Mouse (Mus musculus) hindbrain, embryonic 16.5 days (tissue): ENCODE measurements around the gene Hspb1. TPM values are rescaled to one million over a fixed set of nuclear protein-coding genes. Genes with fewer than 3 reads are reported as not detected.

Source experiments
- ATAC-seq: fragments of 200-750 bp; cut with Nextera tagmentation; 2 replicates; pipeline ENCODE4 v1.8.0; 2017; ENCODE audit warnings: moderate TSS enrichment, moderate library complexity
- H3K27ac ChIP-seq: fragments of 300-500 bp; sonication (generic); 2 replicates; pipeline ENCODE4 v1.5.1; 2014; ENCODE audit warnings: low read depth, mild to moderate bottlenecking, control low read depth, low read length, moderate library complexity
- H3K27me3 ChIP-seq: fragments of 300-500 bp; sonication (generic); replicated peaks from 2 replicates; pipeline ENCODE4 v1.6.1; 2014; ENCODE audit warnings: low read length; ENCODE audit not compliant: control insufficient read depth, insufficient read depth
- H3K36me3 ChIP-seq: fragments of 300-500 bp; sonication (generic); 2 replicates; pipeline ENCODE4 v1.6.1; 2014; ENCODE audit warnings: mild to moderate bottlenecking, low read length, moderate library complexity, mixed read lengths; ENCODE audit not compliant: control insufficient read depth, insufficient read depth
- H3K4me1 ChIP-seq: fragments of 300-500 bp; sonication (generic); 2 replicates; pipeline ENCODE4 v1.6.1; 2014; ENCODE audit warnings: low read depth, low read length; ENCODE audit not compliant: control insufficient read depth, insufficient read depth
- H3K4me2 ChIP-seq: fragments of 300-500 bp; sonication (generic); 2 replicates; pipeline ENCODE4 v1.6.1; 2014; ENCODE audit warnings: mild to moderate bottlenecking, low read length, control low read depth, moderate library complexity
- H3K4me3 ChIP-seq: fragments of 300-500 bp; sonication (generic); 2 replicates; pipeline ENCODE4 v1.5.1; 2014; ENCODE audit warnings: mild to moderate bottlenecking, low read length, control low read depth, moderate library complexity
- H3K9ac ChIP-seq: fragments of 300-500 bp; sonication (generic); 2 replicates; pipeline ENCODE4 v1.6.1; 2014; ENCODE audit warnings: low read depth, mild to moderate bottlenecking, control low read depth, low read length, moderate library complexity
- H3K9me3 ChIP-seq: fragments of 300-500 bp; sonication (generic); 2 replicates; pipeline ENCODE4 v1.6.1; 2014; ENCODE audit warnings: mild to moderate bottlenecking, low read length, moderate library complexity; ENCODE audit not compliant: control insufficient read depth
- WGBS: fragments of 180-500 bp; shearing (Covaris S2); extraction: QIAGEN DNeasy Blood & Tissue Kit; methylation state at CpG from one replicate; pipeline ENCODE4 v1.1.7; 2014; 5-methylcytosine and 5-hydroxymethylcytosine counted together
- polyA plus RNA-seq: library from polyadenylated mRNA; unstranded; fragments of >200 nt; fragmentation: Nextera tagmentation; extraction: Ambion mirVana; gene quantifications from 2 replicates; pipeline ENCODE4 v1.2.1, GENCODE M21; 2015

Gene Hspb1
- polyA plus RNA-seq, 1 experiment from 2014 or later = 15.6 TPM

DNA sequence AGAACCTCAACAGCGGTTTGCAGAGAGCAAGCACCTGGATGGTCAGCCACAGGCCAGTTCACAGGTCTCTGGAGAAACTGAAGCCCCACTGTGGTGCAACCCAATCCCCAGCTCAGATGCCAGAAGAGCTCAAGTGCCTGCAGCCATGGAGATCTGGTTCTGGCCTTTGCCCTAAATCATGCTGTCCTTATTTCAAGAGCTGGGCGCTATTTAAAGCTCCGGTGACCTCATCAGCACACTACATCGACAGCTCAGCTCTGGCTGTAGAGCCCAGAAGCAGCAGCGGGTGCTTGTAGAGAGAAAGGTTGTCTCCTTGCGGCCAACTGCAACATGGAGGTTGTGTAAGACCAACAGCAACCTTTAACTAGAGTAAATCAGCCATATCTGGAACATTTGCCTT, 26.4 kb downstream of the Hspb1 start:
- Histone ChIP-seq H3K4me3 (no peak overlapping the region), H3K9me3 (no peaks in the 10 kb centered on the region), H3K27me3 (no peaks in the 10 kb centered on the region), H3K4me2 (no peak overlapping the region), H3K36me3 (peaks cover 28% of the 10 kb centered on the region), H3K27ac (no peak overlapping the region), H3K9ac (no peak overlapping the region), H3K4me1 (no peaks in the 10 kb centered on the region)
- ATAC-seq = no peak
- 83% methylated on average over 6 of the region's 6 CpGs for WGBS

DNA sequence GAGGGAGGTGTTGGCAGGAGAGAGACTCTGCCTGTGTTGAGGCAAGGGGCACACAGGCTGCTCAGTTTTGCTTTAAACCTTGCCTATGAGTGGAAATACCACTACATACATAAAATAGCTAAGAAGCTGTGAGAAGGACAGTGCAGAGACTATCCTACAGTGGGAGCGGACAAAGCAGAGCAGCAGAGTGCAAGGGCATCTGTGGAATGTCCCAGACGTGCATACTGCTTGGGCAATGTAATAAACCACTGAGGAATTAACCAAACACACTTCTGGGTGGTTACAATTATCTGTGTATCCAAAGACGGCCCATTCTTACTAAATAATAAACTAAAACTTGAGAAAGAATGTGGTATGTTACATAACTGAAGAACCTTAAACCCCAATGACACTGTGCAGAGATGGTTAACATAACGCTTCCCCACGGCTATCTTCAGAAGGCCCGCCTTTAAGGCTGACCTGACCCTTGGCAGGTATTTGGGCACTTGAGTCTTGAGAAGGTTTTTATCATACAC, 28.4 kb downstream of the Hspb1 start:
- ATAC-seq = no peak
- Histone ChIP-seq H3K9ac (no peak overlapping the region), H3K27me3 (no peaks in the 10 kb centered on the region), H3K27ac (no peak overlapping the region), H3K9me3 (no peaks in the 10 kb centered on the region), H3K36me3 (peaks cover 17% of the 10 kb centered on the region), H3K4me1 (no peaks in the 10 kb centered on the region), H3K4me2 (no peak overlapping the region), H3K4me3 (no peak overlapping the region)
- 91% methylated on average over 6 of the region's 6 CpGs for WGBS

- Histone ChIP-seq H3K9ac (no peak overlapping the region), H3K4me3 (no peak overlapping the region), H3K27ac (no peak overlapping the region), H3K27me3 (no peaks in the 10 kb centered on the region), H3K4me2 (no peak overlapping the region), H3K36me3 (peaks cover 18% of the 10 kb centered on the region), H3K9me3 (no peaks in the 10 kb centered on the region), H3K4me1 (no peaks in the 10 kb centered on the region)
- ATAC-seq = no peak
- WGBS = 89% methylated on average over 3 of the region's 3 CpGs
These were observed 28.9 kb downstream of the Hspb1 start for GRCm38 (mm10) chr5:135916601-135917000.

DNA sequence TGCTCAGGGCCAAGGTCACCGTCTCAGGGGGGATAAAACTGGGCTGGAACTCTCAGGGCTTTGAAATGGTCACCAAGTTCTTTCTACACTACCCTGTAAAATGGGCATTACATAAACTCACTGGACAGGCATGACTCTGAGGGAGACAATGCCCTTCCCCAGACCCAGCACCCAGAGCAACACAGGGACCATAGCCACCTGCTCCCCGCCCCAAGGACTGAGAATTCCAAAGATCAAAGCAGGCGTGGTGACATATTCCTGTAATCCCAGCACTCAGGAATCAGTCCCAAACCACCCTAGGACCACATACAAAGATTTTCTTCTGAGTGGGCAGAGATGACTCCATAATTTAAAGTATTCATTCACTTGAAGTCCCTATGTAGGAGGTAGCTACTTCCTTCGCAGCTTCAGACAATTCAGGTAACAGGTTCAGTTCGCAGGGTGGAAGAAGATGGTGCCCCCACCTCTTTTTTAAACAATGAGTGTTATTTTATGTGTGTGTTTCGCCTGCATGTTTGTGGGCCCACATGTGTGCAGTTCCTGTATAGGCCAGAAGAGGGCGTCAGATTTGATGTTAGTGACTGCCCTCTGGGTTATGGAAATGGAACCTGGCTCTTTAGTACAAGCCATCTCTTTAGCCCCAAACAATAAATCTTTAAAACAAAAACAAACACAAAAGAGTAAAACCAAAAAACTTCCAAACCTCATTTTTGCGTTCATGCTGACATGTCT, 29.8 kb downstream of the Hspb1 start:
- no peak overlapping the region for H3K27ac ChIP-seq
- H3K36me3 ChIP-seq = peaks cover 25% of the 10 kb centered on the region
- H3K9me3 ChIP-seq = no peaks in the 10 kb centered on the region
- ATAC-seq = no peak
- H3K4me2 ChIP-seq = no peak overlapping the region
- H3K4me3 ChIP-seq = no peak overlapping the region
- no peaks in the 10 kb centered on the region for H3K27me3 ChIP-seq
- 92% methylated on average over 8 of the region's 8 CpGs for WGBS
- H3K4me1 ChIP-seq = no peaks in the 10 kb centered on the region
- H3K9ac ChIP-seq = no peak overlapping the region

GRCm38 (mm10) chr5:135918059-135918437, 30.3 kb downstream of the Hspb1 start:
- 96% methylated on average over 5 of the region's 5 CpGs for WGBS
- H3K36me3 ChIP-seq = peaks cover 25% of the 10 kb centered on the region

GRCm38 (mm10) chr5:135918593-135918992, 30.9 kb downstream of the Hspb1 start:
- H3K4me1 ChIP-seq = no peaks in the 10 kb centered on the region; the same call in 1 of the 2 replicates
- H3K9me3 ChIP-seq = no peaks in the 10 kb centered on the region
- no peak overlapping the region for H3K4me2 ChIP-seq
- H3K27me3 ChIP-seq = no peaks in the 10 kb centered on the region
- ATAC-seq = no peak
- H3K36me3 ChIP-seq = peaks cover 25% of the 10 kb centered on the region
- 94% methylated on average over 5 of the region's 5 CpGs for WGBS
- H3K9ac ChIP-seq = no peak overlapping the region
- no peak overlapping the region for H3K27ac ChIP-seq
- H3K4me3 ChIP-seq = no peak overlapping the region

More at GRCm38 (mm10) chr5:135918059-135918437, 30.3 kb downstream of the Hspb1 start:
- Histone ChIP-seq H3K27me3 (no peaks in the 10 kb centered on the region), H3K4me3 (no peak overlapping the region), H3K9me3 (no peaks in the 10 kb centered on the region), H3K27ac (no peak overlapping the region), H3K9ac (no peak overlapping the region), H3K4me1 (no peaks in the 10 kb centered on the region), H3K4me2 (no peak overlapping the region)
- no peak for ATAC-seq

- H3K4me2 ChIP-seq = no peak overlapping the region
- H3K27me3 ChIP-seq = no peaks in the 10 kb centered on the region
- H3K9ac ChIP-seq = no peak overlapping the region
- H3K27ac ChIP-seq = no peak overlapping the region
- H3K36me3 ChIP-seq = peaks cover 20% of the 10 kb centered on the region
- H3K9me3 ChIP-seq = no peaks in the 10 kb centered on the region
- H3K4me3 ChIP-seq = no peak overlapping the region
- 94% methylated on average over 3 of the region's 3 CpGs for WGBS
- peaks cover under 1% of the 10 kb centered on the region for H3K4me1 ChIP-seq
- no peak for ATAC-seq
These were observed 32.2 kb downstream of the Hspb1 start for GRCm38 (mm10) chr5:135919902-135920301.

- H3K4me3 ChIP-seq = no peak overlapping the region
- no peak for ATAC-seq
- H3K9ac ChIP-seq = no peak overlapping the region
- H3K27me3 ChIP-seq = no peaks in the 10 kb centered on the region
- H3K4me1 ChIP-seq = peaks cover 16% of the 10 kb centered on the region
- H3K27ac ChIP-seq = no peak overlapping the region
- peaks cover 19% of the 10 kb centered on the region for H3K36me3 ChIP-seq
- 91% methylated on average over 7 of the region's 7 CpGs for WGBS
- H3K9me3 ChIP-seq = no peaks in the 10 kb centered on the region
- H3K4me2 ChIP-seq = no peak overlapping the region
These were observed 36.2 kb downstream of the Hspb1 start for GRCm38 (mm10) chr5:135923901-135924300.

GRCm38 (mm10) chr5:135929685-135930424, 42.1 kb downstream of the Hspb1 start:
- H3K9ac ChIP-seq = no peak overlapping the region
- H3K4me3 ChIP-seq = no peak overlapping the region
- ATAC-seq = no peak
- no peaks in the 10 kb centered on the region for H3K27me3 ChIP-seq
- no peak overlapping the region for H3K27ac ChIP-seq
- H3K36me3 ChIP-seq = peaks cover 20% of the 10 kb centered on the region
- WGBS = 73% methylated on average over 6 of the region's 6 CpGs
- H3K9me3 ChIP-seq = no peaks in the 10 kb centered on the region
- H3K4me2 ChIP-seq = no peak overlapping the region
- peaks cover 45% of the 10 kb centered on the region for H3K4me1 ChIP-seq
